Mouse (Mus musculus) embryonic facial prominence, embryonic 10.5 days (tissue): ENCODE measurements around the gene Glb1l2. TPM values are rescaled to one million over a fixed set of nuclear protein-coding genes. Genes with fewer than 3 reads are reported as not detected.

ENCODE experiments used
- DNase-seq: peaks from one replicate; pipeline ENCODE4 v3.0.0-alpha.2; 2017; ENCODE audit warnings: low spot score
- H3K27ac ChIP-seq: fragments of 300-500 bp; sonication (generic); replicated peaks from 2 replicates; pipeline ENCODE4 v1.5.1; 2016; ENCODE audit warnings: mild to moderate bottlenecking
- H3K27me3 ChIP-seq: fragments of 300-500 bp; sonication (generic); replicated peaks from 2 replicates; pipeline ENCODE4 v1.6.1; 2016; ENCODE audit warnings: low read depth, mild to moderate bottlenecking; ENCODE audit not compliant: poor library complexity, severe bottlenecking
- H3K36me3 ChIP-seq: fragments of 300-500 bp; sonication (generic); replicated peaks from 2 replicates; pipeline ENCODE4 v1.6.1; 2016; ENCODE audit warnings: mild to moderate bottlenecking, moderate library complexity
- H3K4me1 ChIP-seq: fragments of 300-500 bp; sonication (generic); 2 replicates; pipeline ENCODE4 v1.6.1; 2016
- H3K4me3 ChIP-seq: fragments of 300-500 bp; sonication (generic); 2 replicates; pipeline ENCODE4 v1.5.1; 2016; ENCODE audit warnings: mild to moderate bottlenecking, moderate library complexity
- H3K9me3 ChIP-seq: fragments of 300-500 bp; sonication (generic); 2 replicates; pipeline ENCODE4 v1.6.1; 2016; ENCODE audit warnings: mild to moderate bottlenecking
- WGBS: fragments of 180-500 bp; shearing (Covaris S2); methylation state at CpG from one replicate; pipeline ENCODE4 v1.1.7; 2016; 5-methylcytosine and 5-hydroxymethylcytosine counted together
- polyA plus RNA-seq: library from polyadenylated mRNA; unstranded; fragments of >200 nt; fragmentation: Nextera tagmentation; extraction: Ambion mirVana; gene quantifications from 2 replicates; pipeline ENCODE4 v1.2.1, GENCODE M21; 2016

Glb1l2 gene
- polyA plus RNA-seq, 1 experiment from 2014 or later: 4.5 TPM

- DNase-seq: no peak
- no peaks in the 10 kb centered on the region for H3K36me3 ChIP-seq
- no peaks in the 10 kb centered on the region for H3K4me1 ChIP-seq
- H3K4me3 ChIP-seq: no peak overlapping the region
- H3K27me3 ChIP-seq: no peaks in the 10 kb centered on the region
- H3K27ac ChIP-seq: no peak overlapping the region
- H3K9me3 ChIP-seq: no peaks in the 10 kb centered on the region
- WGBS: 86% methylated on average over 3 of the region's 3 CpGs
These were observed 38.1 kb downstream of the Glb1l2 start for GRCm38 (mm10) chr9:26768181-26768580.

DNA sequence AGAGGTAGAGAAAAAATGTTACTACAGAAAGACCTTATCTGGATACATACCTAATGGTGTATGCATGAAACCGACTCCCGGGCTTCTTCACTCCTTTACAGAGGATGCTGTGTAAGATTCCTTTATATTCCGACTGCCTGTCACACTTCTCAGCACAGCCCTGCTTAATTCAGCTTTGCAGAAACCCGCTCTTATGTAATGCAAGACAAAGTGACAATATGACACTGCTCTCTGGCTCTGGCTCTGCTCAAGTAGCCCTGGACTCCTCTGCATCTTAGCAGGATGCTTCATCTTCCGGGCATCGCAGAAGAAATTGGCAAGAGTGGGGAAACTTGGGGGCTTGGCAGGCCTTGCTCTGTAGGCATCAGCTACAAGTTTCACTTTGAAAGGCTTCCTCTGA lies 43.8 kb downstream of the Glb1l2 start:
- 90% methylated on average over 6 of the region's 6 CpGs for WGBS

DNA sequence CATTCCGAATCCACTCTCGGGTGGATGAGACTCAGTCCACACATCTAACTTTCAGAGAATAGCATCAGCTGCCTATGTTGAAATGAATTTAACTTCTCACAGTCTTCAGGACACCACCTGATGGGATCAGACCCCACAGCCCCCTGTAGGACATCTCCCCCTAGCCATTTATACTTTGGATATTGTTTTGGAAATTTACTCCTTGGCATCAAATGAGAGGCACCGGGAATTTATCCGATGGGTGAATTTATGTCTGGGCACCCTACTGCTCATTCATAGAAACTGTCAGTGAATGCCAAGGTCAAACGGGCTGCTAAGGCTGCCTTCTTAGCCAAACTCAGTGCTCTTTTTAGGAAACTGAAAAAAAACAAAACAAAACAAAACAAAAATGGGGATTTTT lies 45.7 kb downstream of the Glb1l2 start:
- no peak for DNase-seq
- Histone ChIP-seq H3K36me3 (no peaks in the 10 kb centered on the region), H3K27ac (no peak overlapping the region), H3K4me3 (no peak overlapping the region), H3K9me3 (no peaks in the 10 kb centered on the region), H3K4me1 (no peaks in the 10 kb centered on the region), H3K27me3 (no peaks in the 10 kb centered on the region)
- 73% methylated on average over 5 of the region's 5 CpGs for whole genome bisulfite sequencing

More for the DNA sequence above, 43.8 kb downstream of the Glb1l2 start:
- no peak overlapping the region for H3K4me3 ChIP-seq
- no peak for DNase-seq
- no peaks in the 10 kb centered on the region for H3K27me3 ChIP-seq
- H3K27ac ChIP-seq: no peak overlapping the region
- H3K36me3 ChIP-seq: no peaks in the 10 kb centered on the region
- no peaks in the 10 kb centered on the region for H3K4me1 ChIP-seq
- no peaks in the 10 kb centered on the region for H3K9me3 ChIP-seq

DNA sequence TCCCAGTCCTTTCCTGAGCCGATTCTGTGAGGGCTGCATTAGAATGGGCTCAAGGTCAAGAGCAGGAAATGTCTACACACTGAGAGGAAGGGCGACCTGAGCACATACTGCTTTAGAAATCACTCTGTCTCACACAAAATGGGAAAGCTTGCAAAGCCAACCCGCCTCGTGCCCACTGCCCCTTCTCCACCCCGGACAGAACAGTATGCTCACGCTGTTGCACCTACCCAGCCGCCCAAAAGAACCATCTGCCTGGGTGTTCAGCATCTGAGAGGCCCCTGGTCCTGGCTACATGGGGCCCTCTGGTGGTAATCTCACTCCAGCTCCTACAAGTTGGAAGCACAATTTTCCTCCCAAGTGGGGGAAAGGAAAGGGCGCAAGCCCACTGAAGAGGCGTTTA lies 46.2 kb downstream of the Glb1l2 start:
- H3K27ac ChIP-seq: no peak overlapping the region

GRCm38 (mm10) chr9:26748893-26749292 lies 57.4 kb downstream of the Glb1l2 start:
- DNase-seq: no peak
- Histone ChIP-seq H3K4me3 (no peak overlapping the region), H3K9me3 (no peaks in the 10 kb centered on the region), H3K27me3 (no peaks in the 10 kb centered on the region), H3K36me3 (no peaks in the 10 kb centered on the region), H3K4me1 (no peaks in the 10 kb centered on the region), H3K27ac (no peak overlapping the region)
- WGBS: 80% methylated on average over 4 of the region's 4 CpGs

More for the DNA sequence above, 46.2 kb downstream of the Glb1l2 start:
- Histone ChIP-seq H3K36me3 (no peaks in the 10 kb centered on the region), H3K4me1 (no peaks in the 10 kb centered on the region), H3K4me3 (no peak overlapping the region), H3K9me3 (no peaks in the 10 kb centered on the region), H3K27me3 (no peaks in the 10 kb centered on the region)
- DNase-seq: peak; percentile 51
- 37% methylated on average over 9 of the region's 9 CpGs for WGBS

GRCm38 (mm10) chr9:26747121-26747520 lies 59.1 kb downstream of the Glb1l2 start:
- no peaks in the 10 kb centered on the region for H3K36me3 ChIP-seq
- H3K27ac ChIP-seq: no peak overlapping the region
- WGBS: 44% methylated on average over 4 of the region's 4 CpGs
- no peaks in the 10 kb centered on the region for H3K9me3 ChIP-seq
- H3K4me3 ChIP-seq: no peak overlapping the region
- DNase-seq: no peak
- H3K4me1 ChIP-seq: no peaks in the 10 kb centered on the region
- no peaks in the 10 kb centered on the region for H3K27me3 ChIP-seq

DNA sequence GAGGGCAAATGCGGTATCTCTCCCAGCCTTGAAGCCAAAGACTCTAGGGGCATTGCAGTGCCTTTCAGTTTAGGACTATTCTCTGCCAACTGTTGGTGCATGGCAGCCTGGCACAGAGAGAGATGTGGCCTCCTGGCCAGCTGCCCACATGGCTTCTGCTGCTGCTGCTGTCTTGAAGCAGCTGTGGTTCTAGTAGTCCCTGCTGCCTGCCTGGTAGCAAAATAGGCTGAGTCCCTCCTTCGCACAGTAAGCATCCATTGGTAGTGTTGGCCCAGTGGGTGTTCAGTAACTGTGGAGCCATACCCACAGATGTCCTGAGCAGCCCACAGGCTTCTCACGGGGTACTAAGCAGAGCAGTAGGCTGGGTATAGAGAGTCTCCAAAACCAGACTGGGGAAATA lies 63.5 kb downstream of the Glb1l2 start:
- no peaks in the 10 kb centered on the region for H3K4me1 ChIP-seq
- 91% methylated on average over 3 of the region's 3 CpGs for WGBS
- no peak overlapping the region for H3K27ac ChIP-seq
- no peaks in the 10 kb centered on the region for H3K27me3 ChIP-seq
- no peaks in the 10 kb centered on the region for H3K36me3 ChIP-seq
- H3K9me3 ChIP-seq: no peaks in the 10 kb centered on the region
- DNase-seq: no peak
- H3K4me3 ChIP-seq: no peak overlapping the region

DNA sequence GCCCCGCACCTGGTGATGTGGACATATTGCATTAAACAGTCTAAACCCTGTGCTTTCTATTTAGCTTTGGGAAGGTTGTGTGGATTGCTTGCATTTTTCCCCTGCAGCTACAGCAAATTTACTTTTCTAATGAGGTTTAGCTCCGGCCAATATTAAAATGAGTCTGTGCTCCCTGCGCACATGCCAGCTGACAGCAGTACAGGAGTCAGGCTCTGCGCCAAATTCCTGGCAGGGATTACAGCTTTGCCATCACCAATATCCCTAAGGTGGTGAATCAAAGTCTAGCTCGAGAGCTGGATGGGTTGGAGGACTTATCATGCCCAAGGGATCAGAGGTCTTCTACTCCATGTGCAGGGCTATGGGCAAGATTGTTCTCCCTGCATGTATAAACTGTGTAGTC lies 69.2 kb downstream of the Glb1l2 start:
- DNase-seq: no peak
- H3K9me3 ChIP-seq: no peaks in the 10 kb centered on the region
- H3K36me3 ChIP-seq: no peaks in the 10 kb centered on the region
- no peak overlapping the region for H3K4me3 ChIP-seq
- 82% methylated on average over 5 of the region's 5 CpGs for WGBS
- H3K27me3 ChIP-seq: peaks cover 44% of the 10 kb centered on the region
- peaks cover 11% of the 10 kb centered on the region; the same call in 1 of the 2 replicates for H3K4me1 ChIP-seq
- H3K27ac ChIP-seq: no peak overlapping the region

DNA sequence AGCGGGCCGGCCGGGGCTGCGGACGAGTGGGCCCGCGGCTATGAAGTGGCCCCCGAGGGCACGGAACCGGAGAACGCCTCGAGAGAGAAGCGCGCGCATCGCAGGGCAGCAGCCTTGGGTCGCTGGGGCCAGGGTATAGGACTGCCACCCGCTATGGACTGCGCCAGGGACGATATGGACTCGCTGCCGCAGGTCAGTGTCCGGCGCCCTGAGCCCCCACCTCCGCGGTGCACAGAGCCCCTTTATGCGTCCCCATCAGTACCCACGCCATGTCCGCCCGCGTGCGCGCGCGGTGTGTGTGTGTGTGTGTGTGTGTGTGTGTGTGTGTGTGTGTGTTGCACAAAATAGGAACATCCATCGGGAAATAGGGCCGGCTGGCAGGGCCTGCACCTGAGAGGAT lies 72.3 kb downstream of the Glb1l2 start:
- under 1% methylated on average over 37 of the region's 37 CpGs for WGBS
- peaks cover 11% of the 10 kb centered on the region; the same call in 1 of the 2 replicates for H3K4me1 ChIP-seq
- peak overlapping the region; percentile 70 for H3K4me3 ChIP-seq
- no peaks in the 10 kb centered on the region for H3K9me3 ChIP-seq
- no peaks in the 10 kb centered on the region for H3K36me3 ChIP-seq
- peak; percentile 38 for DNase-seq
- peak overlapping the region; percentile 59 for H3K27ac ChIP-seq
- peaks cover 52% of the 10 kb centered on the region for H3K27me3 ChIP-seq

DNA sequence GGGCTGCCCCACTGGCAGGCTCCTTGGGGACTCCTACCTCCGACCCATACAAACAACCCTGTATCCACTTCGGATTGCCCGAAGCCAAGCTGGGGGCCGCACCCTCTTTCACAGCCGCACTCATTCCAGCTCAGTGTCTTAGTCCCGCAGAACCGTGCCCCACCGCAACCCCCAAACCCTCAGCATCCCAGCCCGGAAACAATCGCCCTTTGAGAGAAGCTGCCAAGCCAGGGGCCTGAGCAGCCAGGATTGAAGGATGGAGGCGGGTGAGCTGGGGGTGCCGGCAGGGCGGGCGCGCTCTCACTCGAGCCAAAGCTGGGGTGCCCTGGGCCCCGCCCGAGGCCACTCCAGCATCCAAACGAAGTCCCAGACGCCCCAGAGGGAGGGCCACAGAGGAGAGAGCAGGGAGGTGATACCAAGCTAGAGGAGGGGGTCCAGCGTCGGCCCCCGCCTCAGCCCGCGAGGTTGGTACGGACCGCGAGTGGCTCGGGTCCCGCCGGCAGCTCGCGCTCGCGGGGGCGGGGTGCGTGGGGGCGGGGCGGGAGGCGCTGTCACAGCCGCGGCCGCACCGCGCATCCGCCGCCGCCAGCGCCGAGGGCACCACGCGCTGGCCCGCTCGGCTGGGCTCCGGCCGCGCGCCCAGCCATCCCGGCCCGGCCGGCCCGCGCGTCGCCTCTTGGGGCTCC lies 72.9 kb downstream of the Glb1l2 start, which contains the start of gene B3gat1:
Gene B3gat1, plus strand, starts transcription at position 523 of the 686 bp plus-strand sequence.
- Histone ChIP-seq H3K27me3 (peaks cover 52% of the 10 kb centered on the region), H3K36me3 (no peaks in the 10 kb centered on the region), H3K9me3 (no peaks in the 10 kb centered on the region), H3K27ac (peak within 1 kb of the TSS; percentile 59), H3K4me3 (peak within 1 kb of the TSS; percentile 70), H3K4me1 (peaks cover 11% of the 10 kb centered on the region; the same call in 1 of the 2 replicates)
- DNase-seq: peak; percentile 61
- 1% methylated on average over 65 of the region's 65 CpGs for WGBS

DNA sequence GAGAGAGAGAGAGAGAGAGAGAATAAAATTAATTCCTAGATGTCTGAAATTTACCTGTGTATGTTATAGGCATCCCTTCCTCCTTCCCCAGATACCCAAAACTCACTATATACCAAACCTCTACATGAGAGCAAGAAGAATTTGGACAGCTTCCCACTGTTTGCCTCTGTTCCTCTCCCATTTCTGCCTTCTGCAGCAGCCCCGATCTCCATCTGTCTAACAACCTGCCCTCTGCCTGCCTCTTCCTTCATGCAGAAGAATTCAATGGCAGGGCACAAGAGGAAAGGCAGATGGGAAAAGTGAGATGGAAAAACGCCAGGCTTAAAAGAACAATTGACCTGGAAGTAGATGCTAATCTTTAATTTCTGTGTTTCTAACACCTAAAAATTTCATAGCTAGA lies 77.7 kb downstream of the Glb1l2 start:
- H3K9me3 ChIP-seq: no peaks in the 10 kb centered on the region
- H3K4me1 ChIP-seq: peaks cover 6% of the 10 kb centered on the region; the same call in 1 of the 2 replicates
- 84% methylated on average over 2 of the region's 2 CpGs for WGBS
- no peak overlapping the region for H3K27ac ChIP-seq
- H3K4me3 ChIP-seq: no peak overlapping the region
- H3K36me3 ChIP-seq: no peaks in the 10 kb centered on the region
- peaks cover 22% of the 10 kb centered on the region for H3K27me3 ChIP-seq
- no peak for DNase-seq

DNA sequence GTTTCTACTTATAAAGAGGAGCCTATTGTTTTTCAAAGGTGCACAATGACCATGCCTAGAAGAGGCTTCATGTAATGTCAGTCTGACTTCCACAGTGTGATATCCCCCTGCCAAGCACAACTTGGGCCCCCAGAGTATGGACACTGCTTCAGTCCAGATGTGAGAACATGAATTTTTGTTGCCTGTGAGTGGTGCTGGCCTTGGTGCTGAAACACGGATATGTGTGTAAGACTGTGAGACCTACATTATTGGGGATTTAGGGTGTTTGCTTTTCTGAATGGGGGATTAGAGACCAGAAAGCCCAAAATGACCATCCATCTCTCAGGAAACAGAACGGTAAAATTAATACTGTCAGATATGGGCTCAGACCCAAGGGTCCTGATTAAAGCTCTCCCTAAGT lies 78.8 kb downstream of the Glb1l2 start:
- no peaks in the 10 kb centered on the region for H3K9me3 ChIP-seq
- DNase-seq: peak; percentile 75
- H3K27me3 ChIP-seq: peaks cover 11% of the 10 kb centered on the region
- no peak overlapping the region for H3K4me3 ChIP-seq
- H3K36me3 ChIP-seq: no peaks in the 10 kb centered on the region
- H3K4me1 ChIP-seq: no peaks in the 10 kb centered on the region
- H3K27ac ChIP-seq: no peak overlapping the region
- WGBS: 62% methylated on average over 2 of the region's 2 CpGs

DNA sequence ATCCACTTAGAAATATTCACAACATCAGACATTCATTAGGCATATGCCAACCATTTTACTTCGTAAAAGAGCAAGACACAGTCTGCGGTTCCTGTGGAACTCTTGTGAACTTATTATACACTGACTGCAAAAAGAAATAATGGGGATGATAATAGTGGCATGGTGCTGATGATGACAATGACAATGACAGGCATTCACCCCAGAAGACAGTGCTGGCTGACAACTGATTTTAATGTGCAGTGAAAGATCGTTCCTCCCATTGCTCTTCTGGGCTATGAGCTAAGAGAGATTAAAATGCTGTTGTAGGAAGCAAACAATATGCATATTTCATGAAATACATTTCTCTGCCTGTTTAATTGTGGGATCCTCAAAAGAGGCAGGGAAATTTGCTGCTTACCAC lies 80.6 kb downstream of the Glb1l2 start:
- Histone ChIP-seq H3K27ac (no peak overlapping the region), H3K27me3 (no peaks in the 10 kb centered on the region), H3K36me3 (no peaks in the 10 kb centered on the region), H3K4me1 (no peaks in the 10 kb centered on the region), H3K4me3 (no peak overlapping the region), H3K9me3 (no peaks in the 10 kb centered on the region)
- no peak for DNase-seq
- WGBS: 90% methylated on average over 3 of the region's 3 CpGs
